31 mouse cellular contexts compared by ENCODE assay signal in genomic region chr13:46315165-46315564, GRCm38 (mm10). TPM values are rescaled to one million over a fixed set of nuclear protein-coding genes. Genes with fewer than 3 reads are reported as not detected.
"Had no signal": no experiment of that assay in that cellular context is flagged by ENCODE, and none has a peak within 500 bp of the region (broad histone marks: within the 10 kb centered on the region; RNA-seq: fewer than 3 reads in every experiment).

No protein-coding gene starts in this region.

- H3K27me3 ChIP-seq: embryonic facial prominence, embryonic 12.5 days; embryonic facial prominence, embryonic 13.5 days; embryonic facial prominence, embryonic 15.5 days; forebrain, embryonic 12.5 days; forebrain, embryonic 13.5 days; forebrain, embryonic 15.5 days had no signal

- DNase-seq: cerebellum, adult 9-11 months; cerebellum, postnatal 10 days; cerebellum, postnatal 14 days; cerebellum, postnatal 25 days; cerebellum, postnatal 36 days; embryo, embryonic 11 days; forebrain, postnatal 0 days; gastrocnemius, adult 2 months; gastrocnemius, postnatal 10 days; gastrocnemius, postnatal 14 days; gastrocnemius, postnatal 25 days; gastrocnemius, postnatal 36 days; heart, adult 11 months; heart, adult 18-20 months; heart, adult 2 months had no signal

- ATAC-seq: forebrain, embryonic 13.5 days; forebrain, embryonic 14.5 days; forebrain, embryonic 15.5 days; forebrain, embryonic 16.5 days; forebrain, postnatal 0 days had no signal

RNA-seq across cellular contexts. Expression of gene Stmnd1, which starts 41.6 kb away (rescaled TPM):
- total RNA-seq: common myeloid progenitor, adult 5-6 weeks; forebrain, postnatal 0 days; gastrocnemius, adult 18-20 months; granulocyte monocyte progenitor cell, adult 5-6 weeks had no signal
- polyA plus RNA-seq: embryonic facial prominence, embryonic 11.5 days; embryonic facial prominence, embryonic 13.5 days; erythroblast, embryonic 14.5 days; forebrain, embryonic 10.5 days; forebrain, embryonic 11.5 days; forebrain, embryonic 12.5 days; forebrain, embryonic 13.5 days; forebrain, embryonic 14.5 days; forebrain, embryonic 15.5 days; forebrain, embryonic 16.5 days; forebrain, postnatal 0 days; frontal cortex, adult 2 months had no signal
